Mouse (Mus musculus): Measurements from ENCODE around the gene Tns1. TPM values are rescaled to one million over a fixed set of nuclear protein-coding genes. Genes with fewer than 3 reads are reported as not detected.

Gene Tns1
- polyA plus RNA-seq, 1 experiment from 2014 or later, result 20.3 TPM

DNA sequence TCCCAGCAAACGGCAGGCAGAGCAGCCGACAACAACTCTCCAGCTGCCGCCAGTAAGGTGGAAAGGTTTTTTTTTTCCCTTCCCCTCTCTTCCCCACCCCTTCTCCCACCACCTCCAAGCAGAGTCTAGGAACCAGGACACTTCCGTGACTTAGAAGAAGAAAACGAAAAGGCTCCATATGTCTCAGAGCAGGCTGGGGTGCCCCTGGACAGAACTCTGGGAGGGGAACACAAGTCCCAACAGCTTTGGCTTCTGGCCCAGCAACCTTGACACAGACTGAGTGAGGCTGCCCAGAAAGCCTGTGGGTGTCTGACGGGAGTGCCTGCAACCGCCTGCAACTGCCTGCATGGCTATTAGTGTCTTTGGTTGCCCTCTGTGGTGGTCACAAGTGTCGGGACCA lies 160.6 kb downstream of the Tns1 start:
- 0 out of 2 replicates have a peak, but pooled peaks cover 14% of the 10 kb centered on the region for H3K36me3 ChIP-seq (replicated peaks)
- H3K9ac ChIP-seq, result no peak overlapping the region
- 61% methylated on average over 8 of the region's 8 CpGs for WGBS (ENCODE audit: insufficient replicate concordance)
- H3K27me3 ChIP-seq, result no peaks in the 10 kb centered on the region
- ATAC-seq (ENCODE audit: insufficient read depth), result no peak
- H3K4me2 ChIP-seq, result no peak overlapping the region
- H3K9me3 ChIP-seq (replicated peaks), result no peaks in the 10 kb centered on the region
- H3K4me1 ChIP-seq (replicated peaks), result peaks cover 23% of the 10 kb centered on the region
- no peak overlapping the region for H3K4me3 ChIP-seq (replicated peaks)
- peak overlapping the region; percentile 29; the same call in 1 of the 2 replicates for H3K27ac ChIP-seq (replicated peaks)

DNA sequence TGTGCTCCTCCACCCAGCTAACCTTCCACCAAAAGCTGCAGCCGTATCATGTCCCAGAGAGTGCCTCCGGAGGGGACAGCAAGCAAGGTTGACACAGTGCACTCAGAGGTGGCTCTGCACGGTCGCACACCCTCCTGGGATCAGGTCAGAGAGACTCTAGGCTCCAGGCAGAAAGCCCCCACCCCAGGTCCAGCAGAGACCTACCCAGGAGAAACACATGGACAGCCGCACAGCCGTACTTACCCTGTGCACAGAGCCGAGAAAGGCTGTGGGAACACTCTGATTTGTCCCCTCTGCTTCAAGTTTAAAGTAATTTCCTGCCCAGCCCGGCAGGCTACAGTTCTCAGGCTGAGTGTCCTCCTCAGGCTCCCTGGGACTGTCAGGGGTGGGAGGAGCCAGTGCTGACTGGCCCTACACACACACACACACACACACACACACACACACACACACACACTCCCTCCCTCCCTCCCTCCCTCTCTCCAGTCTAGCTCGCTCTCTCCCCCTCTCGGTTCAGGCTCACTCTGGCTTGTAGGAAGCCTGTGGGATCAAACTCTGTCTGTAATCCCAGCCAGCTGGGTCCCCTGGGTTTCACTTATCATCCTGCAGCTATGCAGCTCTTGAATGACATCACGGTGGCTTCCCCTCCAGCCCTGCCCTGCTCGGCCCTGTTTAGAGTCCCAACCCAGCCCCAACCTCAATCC lies 161.4 kb downstream of the Tns1 start:
- H3K36me3 ChIP-seq (replicated peaks), result peaks cover 13% of the 10 kb centered on the region; the same call in 1 of the 2 replicates
- peak overlapping the region; percentile 51 for H3K27ac ChIP-seq (replicated peaks)
- H3K4me1 ChIP-seq (replicated peaks), result peaks cover 26% of the 10 kb centered on the region
- 25% methylated on average over 12 of the region's 12 CpGs for WGBS (ENCODE audit: insufficient replicate concordance)
- no peaks in the 10 kb centered on the region for H3K9me3 ChIP-seq (replicated peaks)
- no peak overlapping the region for H3K4me2 ChIP-seq
- no peaks in the 10 kb centered on the region for H3K27me3 ChIP-seq
- peak; percentile 57; the same call in 1 of the 2 replicates for ATAC-seq (ENCODE audit: insufficient read depth)
- H3K9ac ChIP-seq, result no peak overlapping the region
- H3K4me3 ChIP-seq (replicated peaks), result no peak overlapping the region

DNA sequence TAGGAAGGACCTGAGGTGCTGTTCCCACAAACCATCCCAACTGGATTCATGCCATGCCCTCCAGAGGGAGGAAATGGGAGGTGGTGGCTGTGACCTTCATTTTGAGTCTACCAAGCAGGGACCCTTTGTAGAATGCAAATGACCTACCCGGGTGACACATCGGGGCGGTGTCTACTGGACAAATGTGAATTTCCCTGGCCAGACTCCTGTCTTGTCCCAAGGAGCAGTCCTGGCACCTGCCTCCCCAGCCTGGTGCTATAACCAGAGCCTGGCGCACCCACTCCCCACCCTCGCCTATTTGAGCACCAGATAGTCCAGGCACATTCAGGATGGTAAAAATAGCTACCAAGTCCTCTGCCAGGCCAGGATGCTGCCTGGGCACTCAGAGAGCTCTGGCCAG lies 162.2 kb downstream of the Tns1 start:
- WGBS (ENCODE audit: insufficient replicate concordance), result 73% methylated on average over 5 of the region's 5 CpGs
- H3K36me3 ChIP-seq (replicated peaks), result peaks cover 13% of the 10 kb centered on the region; the same call in 1 of the 2 replicates
- H3K4me1 ChIP-seq (replicated peaks), result peaks cover 32% of the 10 kb centered on the region
- no peak overlapping the region for H3K9ac ChIP-seq
- H3K9me3 ChIP-seq (replicated peaks), result no peaks in the 10 kb centered on the region
- H3K27me3 ChIP-seq, result no peaks in the 10 kb centered on the region
- no peak overlapping the region for H3K4me3 ChIP-seq (replicated peaks)
- ATAC-seq (ENCODE audit: insufficient read depth), result no peak
- H3K27ac ChIP-seq (replicated peaks), result no peak overlapping the region
- no peak overlapping the region for H3K4me2 ChIP-seq

- Histone ChIP-seq H3K4me2 (no peak overlapping the region), H3K27ac (replicated peaks) (no peak overlapping the region)
- no peak for ATAC-seq (ENCODE audit: insufficient read depth)
Observed at GRCm38 (mm10) chr1:73959758-73960157, 164.5 kb downstream of the Tns1 start.

GRCm38 (mm10) chr1:73959344-73959743 lies 164.9 kb downstream of the Tns1 start:
- Histone ChIP-seq H3K9ac (no peak overlapping the region), H3K36me3 (replicated peaks) (peaks cover 18% of the 10 kb centered on the region), H3K4me1 (replicated peaks) (peaks cover 27% of the 10 kb centered on the region; the same call in 1 of the 2 replicates), H3K4me3 (replicated peaks) (no peak overlapping the region), H3K9me3 (replicated peaks) (no peaks in the 10 kb centered on the region), H3K4me2 (no peak overlapping the region), H3K27ac (replicated peaks) (no peak overlapping the region), H3K27me3 (no peaks in the 10 kb centered on the region)
- ATAC-seq (ENCODE audit: insufficient read depth), result no peak
- WGBS (ENCODE audit: insufficient replicate concordance), result 82% methylated on average over 6 of the region's 6 CpGs

More at GRCm38 (mm10) chr1:73959758-73960157, 164.5 kb downstream of the Tns1 start:
- WGBS (ENCODE audit: insufficient replicate concordance), result 83% methylated on average over 10 of the region's 10 CpGs
- H3K4me1 ChIP-seq (replicated peaks), result peaks cover 27% of the 10 kb centered on the region; the same call in 1 of the 2 replicates
- H3K4me3 ChIP-seq (replicated peaks), result no peak overlapping the region
- H3K9me3 ChIP-seq (replicated peaks), result no peaks in the 10 kb centered on the region
- no peak overlapping the region for H3K9ac ChIP-seq
- no peaks in the 10 kb centered on the region for H3K27me3 ChIP-seq
- peaks cover 15% of the 10 kb centered on the region for H3K36me3 ChIP-seq (replicated peaks)

DNA sequence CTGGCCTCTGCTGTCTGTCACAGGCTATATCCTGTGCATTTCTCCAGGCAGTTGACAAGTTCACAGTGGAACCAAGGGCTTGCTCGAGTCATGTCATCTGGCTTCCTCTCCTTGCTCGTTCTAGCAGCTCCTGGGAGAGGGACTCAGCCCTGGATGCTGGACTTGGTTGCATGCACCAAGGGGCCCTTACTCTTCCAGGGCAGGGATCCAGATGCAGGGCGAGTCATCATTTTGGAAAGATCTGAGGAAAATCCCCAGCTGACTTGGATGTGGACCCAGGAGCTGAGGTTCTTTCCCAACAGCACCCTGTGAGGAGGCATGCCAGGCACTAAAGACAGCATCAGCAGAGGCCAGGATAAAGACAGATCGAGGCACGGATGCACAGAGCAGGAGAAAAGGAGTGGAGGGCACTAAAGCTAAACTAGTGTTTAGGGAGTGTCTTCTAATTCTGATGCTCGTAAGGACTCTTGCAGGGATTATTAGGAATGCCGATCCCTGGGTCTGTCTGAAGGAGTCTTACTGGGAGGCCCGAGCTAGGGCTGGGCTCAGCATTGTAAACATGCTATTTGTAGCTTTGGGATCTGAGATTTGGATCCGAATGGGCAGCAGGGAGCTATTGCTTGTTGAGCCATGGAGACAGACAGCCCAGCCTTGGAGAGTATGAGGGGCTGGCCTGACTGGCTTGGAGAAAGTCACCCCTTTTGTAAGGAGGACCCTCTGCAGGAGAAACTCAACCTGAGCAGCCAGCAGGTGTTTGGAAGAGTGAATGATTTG lies 165.9 kb downstream of the Tns1 start:
- Histone ChIP-seq H3K9ac (no peak overlapping the region), H3K4me3 (replicated peaks) (no peak overlapping the region), H3K4me2 (no peak overlapping the region), H3K36me3 (replicated peaks) (peaks cover 25% of the 10 kb centered on the region), H3K27me3 (no peaks in the 10 kb centered on the region), H3K9me3 (replicated peaks) (no peaks in the 10 kb centered on the region), H3K4me1 (replicated peaks) (peaks cover 22% of the 10 kb centered on the region; the same call in 1 of the 2 replicates), H3K27ac (replicated peaks) (no peak overlapping the region)
- ATAC-seq (ENCODE audit: insufficient read depth), result no peak
- 65% methylated on average over 9 of the region's 9 CpGs for WGBS (ENCODE audit: insufficient replicate concordance)

- no peak overlapping the region for H3K4me2 ChIP-seq
- peaks cover 35% of the 10 kb centered on the region for H3K36me3 ChIP-seq (replicated peaks)
- no peaks in the 10 kb centered on the region for H3K9me3 ChIP-seq (replicated peaks)
- H3K4me1 ChIP-seq (replicated peaks), result peaks cover 17% of the 10 kb centered on the region; the same call in 1 of the 2 replicates
- no peak for ATAC-seq (ENCODE audit: insufficient read depth)
- no peaks in the 10 kb centered on the region for H3K27me3 ChIP-seq
- WGBS (ENCODE audit: insufficient replicate concordance), result 67% methylated on average over 4 of the region's 4 CpGs
- no peak overlapping the region for H3K9ac ChIP-seq
- no peak overlapping the region for H3K4me3 ChIP-seq (replicated peaks)
- H3K27ac ChIP-seq (replicated peaks), result no peak overlapping the region
Observed at GRCm38 (mm10) chr1:73957428-73957827, 166.8 kb downstream of the Tns1 start.

DNA sequence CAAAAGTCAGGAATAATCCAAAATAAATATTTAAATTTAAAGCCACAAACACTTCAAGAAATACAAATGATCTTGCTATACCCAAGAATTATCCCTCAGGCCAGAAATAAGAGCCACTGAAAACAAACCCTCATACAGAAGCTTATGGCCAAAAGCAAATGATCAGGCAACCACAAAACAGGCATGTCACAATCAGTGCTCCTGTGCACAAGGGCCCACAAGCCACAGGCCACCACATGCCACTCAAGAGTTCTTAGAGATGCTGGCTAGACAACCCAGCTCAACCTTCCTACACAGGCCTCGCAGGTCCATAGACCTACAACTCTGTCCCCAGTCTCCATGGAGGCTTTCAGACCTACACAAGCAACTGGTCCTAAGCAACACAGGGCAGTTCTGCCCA lies 167.9 kb downstream of the Tns1 start:
- no peak overlapping the region for H3K4me2 ChIP-seq
- H3K36me3 ChIP-seq (replicated peaks), result peaks cover 46% of the 10 kb centered on the region
- H3K27ac ChIP-seq (replicated peaks), result no peak overlapping the region
- H3K27me3 ChIP-seq, result no peaks in the 10 kb centered on the region
- H3K9ac ChIP-seq, result no peak overlapping the region
- peaks cover 17% of the 10 kb centered on the region; the same call in 1 of the 2 replicates for H3K4me1 ChIP-seq (replicated peaks)
- no peak overlapping the region for H3K4me3 ChIP-seq (replicated peaks)
- WGBS (ENCODE audit: insufficient replicate concordance), result 90% methylated on average over 1 of the region's 1 CpGs
- no peaks in the 10 kb centered on the region for H3K9me3 ChIP-seq (replicated peaks)
- no peak for ATAC-seq (ENCODE audit: insufficient read depth)

DNA sequence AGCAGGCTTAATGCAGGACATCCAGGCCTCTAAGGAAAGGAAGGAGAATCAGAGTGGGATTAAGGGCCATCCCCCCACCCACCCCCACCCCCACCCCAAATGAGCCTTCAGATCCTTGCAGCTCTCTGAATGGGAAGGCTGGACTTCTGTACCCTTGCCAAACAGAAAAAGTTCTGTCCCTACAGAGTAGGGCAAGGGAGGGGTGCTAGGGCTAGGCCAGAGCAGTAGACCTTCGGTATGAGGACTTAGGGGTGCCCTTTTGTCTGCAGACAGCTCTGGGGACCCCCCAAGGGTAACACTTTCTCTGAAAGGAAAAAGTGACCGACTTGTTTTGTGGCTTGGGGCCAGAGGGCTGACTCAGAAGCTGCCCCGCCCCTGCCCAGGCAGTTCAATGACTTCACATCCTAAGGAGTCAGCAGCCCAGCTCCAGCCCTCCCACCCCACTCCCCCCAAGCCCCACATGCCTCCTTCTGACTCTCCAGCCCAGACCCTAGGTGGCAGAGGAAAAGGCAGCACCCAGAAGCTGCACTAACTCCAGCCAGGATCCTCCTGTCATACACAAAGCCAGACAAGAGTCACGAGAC lies 168.9 kb downstream of the Tns1 start:
- Histone ChIP-seq H3K4me1 (replicated peaks) (peaks cover 17% of the 10 kb centered on the region; the same call in 1 of the 2 replicates), H3K9ac (no peak overlapping the region)
- ATAC-seq (ENCODE audit: insufficient read depth), result no peak

DNA sequence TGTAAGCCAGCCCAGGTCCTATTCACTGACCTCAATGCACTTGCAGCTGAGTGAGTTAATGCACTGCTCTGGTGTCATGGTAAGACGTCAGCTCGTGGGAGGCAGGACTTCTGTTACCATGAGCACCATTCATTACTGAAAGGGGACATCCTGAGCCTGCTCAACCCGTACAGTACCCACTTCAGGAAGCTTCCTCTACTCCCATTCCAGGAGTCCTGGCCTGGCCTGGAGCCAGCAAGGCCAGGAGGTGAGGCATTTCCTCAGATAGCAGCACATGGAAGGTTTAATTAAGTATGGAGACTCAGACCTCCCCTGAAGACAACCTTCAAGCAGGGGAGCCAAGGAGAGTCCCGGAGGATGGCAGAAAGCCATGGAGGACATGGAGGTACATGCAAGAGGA lies 169.6 kb downstream of the Tns1 start:
- Histone ChIP-seq H3K4me1 (replicated peaks) (peaks cover 17% of the 10 kb centered on the region; the same call in 1 of the 2 replicates), H3K4me3 (replicated peaks) (no peak overlapping the region), H3K4me2 (no peak overlapping the region), H3K27ac (replicated peaks) (no peak overlapping the region), H3K9ac (no peak overlapping the region), H3K36me3 (replicated peaks) (peaks cover 44% of the 10 kb centered on the region), H3K9me3 (replicated peaks) (no peaks in the 10 kb centered on the region), H3K27me3 (no peaks in the 10 kb centered on the region)
- WGBS (ENCODE audit: insufficient replicate concordance), result 66% methylated on average over 4 of the region's 4 CpGs
- no peak for ATAC-seq (ENCODE audit: insufficient read depth)

More for the DNA sequence above, 168.9 kb downstream of the Tns1 start:
- Histone ChIP-seq H3K36me3 (replicated peaks) (peaks cover 47% of the 10 kb centered on the region), H3K9me3 (replicated peaks) (no peaks in the 10 kb centered on the region), H3K4me3 (replicated peaks) (no peak overlapping the region), H3K27ac (replicated peaks) (no peak overlapping the region), H3K4me2 (no peak overlapping the region), H3K27me3 (no peaks in the 10 kb centered on the region)
- WGBS (ENCODE audit: insufficient replicate concordance), result 28% methylated on average over 4 of the region's 4 CpGs

DNA sequence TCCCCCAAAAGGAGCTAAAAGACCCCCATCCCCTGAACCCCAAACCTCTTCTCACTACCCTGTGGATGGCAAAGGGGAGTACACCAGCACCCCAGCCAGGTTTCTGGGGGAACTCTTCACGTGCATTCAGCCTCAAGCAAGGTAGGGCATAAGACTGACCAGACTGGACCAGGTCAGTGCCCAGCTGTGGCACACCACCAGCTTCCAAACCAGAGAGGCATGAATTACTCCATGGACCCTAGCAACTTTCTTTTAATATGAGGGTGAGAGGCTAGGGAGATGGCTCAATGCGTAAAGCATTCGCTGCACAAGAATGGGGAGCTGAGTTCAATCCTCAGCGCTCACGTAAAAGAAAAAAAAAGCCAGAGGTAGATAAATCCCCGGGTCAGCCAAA lies 170.2 kb downstream of the Tns1 start:
- Histone ChIP-seq H3K9me3 (replicated peaks) (no peaks in the 10 kb centered on the region), H3K4me1 (replicated peaks) (peaks cover 17% of the 10 kb centered on the region; the same call in 1 of the 2 replicates), H3K27me3 (no peaks in the 10 kb centered on the region), H3K27ac (replicated peaks) (no peak overlapping the region), H3K4me2 (no peak overlapping the region), H3K36me3 (replicated peaks) (peaks cover 39% of the 10 kb centered on the region), H3K9ac (no peak overlapping the region), H3K4me3 (replicated peaks) (no peak overlapping the region)
- 80% methylated on average over 6 of the region's 6 CpGs for WGBS (ENCODE audit: insufficient replicate concordance)
- no peak for ATAC-seq (ENCODE audit: insufficient read depth)

All from liver, embryonic 15.5 days (tissue).